Mouse (Mus musculus) left cerebral cortex, postnatal 25 days (tissue): ENCODE results near the gene Hoxb8. TPM values are rescaled to one million over a fixed set of nuclear protein-coding genes. Genes with fewer than 3 reads are reported as not detected.

Experiments used
- DNase-seq, 2 experiments: peaks; one replicate each; pipeline ENCODE4 v3.0.0; 2022; ENCODE audit warnings: low spot score in 2 of 2, mixed read lengths in 1 of 2
- intact Hi-C: fragments of 180-260 bp; cut with DNase I; formaldehyde crosslinking; loops from one replicate; pipeline ENCODE4 v1.15.1; 2025
- microRNA-seq, 2 experiments: library from miRNA; unstranded; fragments of <30 nt; microRNA quantifications; one replicate each; pipeline ENCODE4 v1.2.0; 2022
- total RNA-seq, 2 experiments: library from RNA; stranded (reverse); gene quantifications; 2 replicates each; pipeline ENCODE4 v1.2.3; 2021

Hoxb8 gene
- total RNA-seq, 2 experiments from 2014 or later = not detected

GRCm38 (mm10) chr11:96323154-96323553 is 41.4 kb downstream of the Hoxb8 start, which contains the start of gene Hoxb3:
Gene Hoxb3, plus strand, starts transcription at chr11:96323326.
- intact Hi-C loops = loop anchor here (10.0 kb wide), 1 partner anchor 148 kb away; no protein-coding TSS in a partner anchor

GRCm38 (mm10) chr11:96324125-96324524 is 42.4 kb downstream of the Hoxb8 start:
- no peak for DNase-seq
- intact Hi-C loops = loop anchor here (10.0 kb wide), 1 partner anchor 149 kb away; no protein-coding TSS in a partner anchor

More at GRCm38 (mm10) chr11:96323154-96323553, 41.4 kb downstream of the Hoxb8 start, which contains the start of gene Hoxb3:
- no peak for DNase-seq

GRCm38 (mm10) chr11:96324965-96325364 is 43.3 kb downstream of the Hoxb8 start:
- intact Hi-C loops = loop anchor here (10.0 kb wide), 1 partner anchor 150 kb away; no protein-coding TSS in a partner anchor
- DNase-seq = no peak

DNA sequence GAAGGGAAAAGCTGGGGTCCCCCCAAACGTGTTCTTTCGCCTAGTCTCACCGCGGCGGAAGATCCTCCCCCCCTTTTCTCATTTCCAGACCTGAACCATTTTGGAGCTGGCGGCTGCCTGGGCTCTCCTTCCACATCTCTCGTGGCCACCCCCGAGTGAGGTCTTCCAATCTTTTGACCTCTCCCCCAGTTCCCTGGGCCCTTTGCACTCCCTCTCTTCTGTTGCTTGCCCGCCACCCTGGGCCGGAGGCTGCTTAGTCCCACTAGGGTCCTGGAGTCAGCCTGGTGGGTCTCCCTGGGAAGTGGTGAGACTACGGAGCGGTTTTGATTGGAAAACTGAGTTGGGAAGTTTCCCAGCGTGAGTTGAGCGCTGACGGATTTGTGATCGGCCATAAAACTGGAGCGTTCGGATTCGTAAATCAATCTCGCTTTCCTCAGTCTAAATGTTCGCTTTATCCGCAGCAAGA is 44.1 kb downstream of the Hoxb8 start:
- intact Hi-C loops = loop anchor here (10.0 kb wide), 1 partner anchor 151 kb away; no protein-coding TSS in a partner anchor
- no peak for DNase-seq

DNA sequence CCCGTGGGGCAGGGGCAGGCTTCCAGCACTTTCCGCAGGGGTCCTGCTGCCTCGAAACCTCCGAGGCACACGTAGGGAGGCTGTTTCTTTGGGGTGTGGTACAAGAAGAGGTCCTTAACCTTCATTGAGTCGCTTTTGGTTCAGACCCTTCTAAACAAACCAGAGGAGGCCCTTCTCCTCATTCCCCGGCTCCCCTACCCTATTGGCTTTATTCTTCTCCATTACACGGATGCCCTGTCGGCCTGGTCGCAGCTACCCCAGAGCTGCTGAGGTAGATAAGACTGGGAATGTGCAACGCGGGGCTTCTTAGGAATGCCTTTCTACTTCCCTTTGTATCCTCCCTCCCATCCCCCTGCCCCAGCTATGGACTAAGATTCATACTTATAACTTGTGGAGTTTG is 45.0 kb downstream of the Hoxb8 start:
- intact Hi-C loops = loop anchor here (10.0 kb wide), 1 partner anchor 152 kb away; no protein-coding TSS in a partner anchor
- DNase-seq = no peak

GRCm38 (mm10) chr11:96327122-96327521 is 45.4 kb downstream of the Hoxb8 start:
- DNase-seq = no peak
- intact Hi-C loops = loop anchor here (10.0 kb wide), 1 partner anchor 152 kb away; no protein-coding TSS in a partner anchor

DNA sequence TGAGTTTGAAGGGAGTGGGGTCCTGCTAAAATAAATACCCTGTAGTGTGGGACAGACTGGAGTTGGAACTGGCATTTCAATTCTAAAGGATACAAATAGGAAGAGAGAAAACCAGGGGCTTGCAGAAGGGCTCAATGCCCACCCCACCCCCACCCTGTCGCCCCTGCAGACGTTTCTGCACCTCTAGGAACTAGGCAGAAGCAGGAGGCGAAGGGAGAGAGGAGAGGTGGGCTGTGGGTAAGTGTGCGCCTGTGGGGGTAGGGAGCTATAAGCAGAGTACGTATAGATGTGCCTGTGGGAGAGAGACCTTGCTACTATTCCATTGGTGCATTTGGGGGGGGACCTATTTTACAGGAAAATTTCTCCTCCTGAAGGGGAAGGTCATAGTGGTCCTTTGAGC is 46.0 kb downstream of the Hoxb8 start:
- no peak for DNase-seq
- intact Hi-C loops = loop anchor here (10.0 kb wide), 1 partner anchor 153 kb away; no protein-coding TSS in a partner anchor

- intact Hi-C loops = loop anchor here (10.0 kb wide), 1 partner anchor 154 kb away; no protein-coding TSS in a partner anchor
- DNase-seq = no peak
Measured at GRCm38 (mm10) chr11:96328605-96329004, 46.9 kb downstream of the Hoxb8 start.

DNA sequence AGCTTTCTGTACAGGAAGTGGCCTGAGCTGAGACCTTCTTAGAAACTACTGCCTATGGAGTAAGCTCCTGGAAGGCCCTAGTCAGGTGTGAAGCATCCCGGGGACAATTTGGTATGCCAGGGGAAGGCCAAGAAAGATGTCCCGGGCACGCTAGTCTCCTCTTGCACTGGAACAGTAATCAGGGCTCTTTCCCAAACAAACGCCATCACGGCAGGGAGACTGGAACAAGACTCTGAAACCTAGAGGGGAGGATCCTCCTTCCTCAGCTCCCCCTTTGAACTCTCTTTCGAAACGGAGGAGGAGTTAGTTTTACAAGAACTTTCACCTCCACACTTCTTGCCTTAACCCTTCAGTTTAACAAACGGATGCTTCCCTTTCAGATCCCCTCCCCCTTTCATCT is 50.4 kb downstream of the Hoxb8 start:
- intact Hi-C loops = loop anchor here (10.0 kb wide), 1 partner anchor 417 kb away; the partner anchor contains the start of gene B4galnt2
- DNase-seq = no peak

- no peak for DNase-seq
- intact Hi-C loops = loop anchor here (10.0 kb wide), 1 partner anchor 418 kb away; the partner anchor contains the start of gene B4galnt2
Measured at GRCm38 (mm10) chr11:96332618-96333032, 50.9 kb downstream of the Hoxb8 start.

DNA sequence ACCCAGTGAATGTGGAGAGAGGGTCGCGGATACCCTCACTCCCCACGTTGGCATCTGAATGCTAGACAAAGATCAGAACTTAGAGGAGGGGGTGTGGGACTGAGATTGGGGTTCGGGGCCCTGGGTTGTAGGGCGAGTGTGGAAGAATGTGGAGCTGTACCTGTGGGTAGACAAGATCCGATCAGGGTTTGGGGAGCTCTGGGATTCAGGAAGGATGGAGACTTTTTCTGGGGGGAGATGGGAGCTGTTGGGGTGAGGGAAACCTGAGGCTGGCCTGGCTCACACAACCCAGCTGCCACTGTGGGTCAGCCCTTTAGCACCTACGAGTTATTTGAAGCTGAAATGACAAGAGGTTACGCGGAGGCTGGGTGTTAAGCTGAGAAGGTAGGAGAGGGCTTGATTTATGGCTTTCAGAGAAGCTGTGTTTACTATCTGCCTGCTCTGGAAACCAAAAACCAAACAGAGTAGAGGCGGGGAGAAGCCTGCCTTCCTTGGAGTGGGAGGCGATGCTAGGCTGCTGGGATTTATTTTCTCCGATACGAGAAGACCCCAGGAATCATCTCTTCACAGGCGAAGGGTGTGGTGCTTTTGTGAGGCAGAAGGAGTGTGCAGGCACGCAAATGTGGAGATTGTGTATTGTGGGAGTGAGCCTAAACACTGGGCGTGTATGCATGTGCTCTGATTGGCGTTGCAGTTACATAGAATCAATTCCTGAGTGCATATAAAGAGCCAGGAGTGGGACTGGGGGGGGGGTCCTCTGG is 51.7 kb downstream of the Hoxb8 start:
- no peak for DNase-seq
- intact Hi-C loops = loop anchor here (10.0 kb wide), 1 partner anchor 419 kb away; the partner anchor contains the start of gene B4galnt2

DNA sequence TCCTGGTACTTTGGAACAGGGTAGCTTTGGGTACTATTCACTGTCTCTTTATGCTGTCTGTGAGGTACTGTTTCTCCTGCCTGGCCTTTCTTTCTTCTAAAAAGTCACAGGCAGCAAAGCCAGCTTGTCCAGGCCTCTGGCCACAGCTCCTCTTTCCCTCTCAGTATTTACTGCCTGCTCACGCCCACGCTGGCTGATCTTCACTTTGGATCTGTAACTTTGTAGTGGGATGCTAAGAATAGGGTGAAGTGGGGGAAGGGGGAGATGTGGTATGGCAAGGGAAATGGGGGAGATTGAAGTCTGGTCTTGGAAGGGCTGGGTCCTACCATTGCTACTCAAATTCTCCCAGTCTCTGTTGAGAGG is 52.3 kb downstream of the Hoxb8 start:
- intact Hi-C loops = loop anchor here (10.0 kb wide), 1 partner anchor 419 kb away; the partner anchor contains the start of gene B4galnt2
- no peak for DNase-seq

Small RNAs within 50 kb of the gene (microRNA-seq; reads per million reads assigned to microRNA genes)
- gene Mir10a (7.1 to 7.9 reads per million in 2 experiments), gene Mir196a-1 (0 reads per million in 2 experiments)

Other genes starting within 250 kb of the Hoxb8 start
- 10 to 100 TPM; 95.0 to 97.4 TPM for gene Snf8, start 247.0 kb upstream of the Hoxb8 start, total RNA-seq
- 10 to 100 TPM; 54.9 to 58.7 TPM for gene Ube2z, start 216.5 kb upstream of the Hoxb8 start, total RNA-seq
- gene Atp5g1, start 206.2 kb upstream of the Hoxb8 start, total RNA-seq = 100 to 1,000 TPM; 435 to 483 TPM
- gene Calcoco2, start 169.9 kb upstream of the Hoxb8 start, total RNA-seq = not detected
- not detected for gene Ttll6, start 148.1 kb upstream of the Hoxb8 start, total RNA-seq
- gene Hoxb13, start 87.6 kb upstream of the Hoxb8 start, total RNA-seq = not detected
- gene Hoxb9, start 10.4 kb upstream of the Hoxb8 start, total RNA-seq = not detected
- not detected for gene Hoxb7, start 4.7 kb downstream of the Hoxb8 start, total RNA-seq
- not detected for gene Hoxb6, start 10.6 kb downstream of the Hoxb8 start, total RNA-seq
- gene Hoxb5, start 21.4 kb downstream of the Hoxb8 start, total RNA-seq = not detected
- gene Hoxb4, start 36.4 kb downstream of the Hoxb8 start, total RNA-seq = not detected
- not detected for gene Hoxb3, start 41.4 kb downstream of the Hoxb8 start, total RNA-seq
- not detected for gene Hoxb2, start 68.6 kb downstream of the Hoxb8 start, total RNA-seq
- gene Hoxb1, start 83.8 kb downstream of the Hoxb8 start, total RNA-seq = not detected
- 1 to 10 TPM; 1.3 to 1.9 TPM for gene Skap1, start 182.7 kb downstream of the Hoxb8 start, total RNA-seq